Mouse (Mus musculus) adrenal gland, postnatal 14 days (tissue): ENCODE data around the gene Enpep. TPM values are rescaled to one million over a fixed set of nuclear protein-coding genes. Genes with fewer than 3 reads are reported as not detected.

Experiments used
- DNase-seq: peaks from one replicate; pipeline ENCODE4 v3.0.0; 2021; ENCODE audit warnings: mixed read lengths
- total RNA-seq: library from RNA; stranded (reverse); gene quantifications from 2 replicates; pipeline ENCODE4 v1.2.3, GENCODE M21; 2021

The Enpep gene
- total RNA-seq, 1 experiment from 2014 or later = 11.5 TPM

- DNase-seq = no peak
These were observed 20.0 kb downstream of the Enpep start for GRCm38 (mm10) chr3:129312511-129312910.

GRCm38 (mm10) chr3:129311951-129312350 is 20.6 kb downstream of the Enpep start:
- no peak for DNase-seq

GRCm38 (mm10) chr3:129309926-129310325 is 22.6 kb downstream of the Enpep start:
- DNase-seq = no peak

GRCm38 (mm10) chr3:129308876-129309275 is 23.6 kb downstream of the Enpep start:
- no peak for DNase-seq

- DNase-seq = no peak
These were observed 24.3 kb downstream of the Enpep start for GRCm38 (mm10) chr3:129308102-129308752.

GRCm38 (mm10) chr3:129303941-129304340 is 28.6 kb downstream of the Enpep start:
- peak; percentile 45 for DNase-seq

GRCm38 (mm10) chr3:129299874-129300273 is 32.6 kb downstream of the Enpep start:
- no peak for DNase-seq

- no peak for DNase-seq
These were observed 33.9 kb downstream of the Enpep start for GRCm38 (mm10) chr3:129298606-129299005.

GRCm38 (mm10) chr3:129296994-129297393 is 35.5 kb downstream of the Enpep start:
- DNase-seq = peak; percentile 83

GRCm38 (mm10) chr3:129295883-129296282 is 36.6 kb downstream of the Enpep start:
- no peak for DNase-seq

GRCm38 (mm10) chr3:129289536-129289935 is 43.0 kb downstream of the Enpep start:
- DNase-seq = no peak

GRCm38 (mm10) chr3:129287140-129287539 is 45.4 kb downstream of the Enpep start:
- DNase-seq = no peak

GRCm38 (mm10) chr3:129286426-129286825 is 46.1 kb downstream of the Enpep start:
- no peak for DNase-seq

GRCm38 (mm10) chr3:129284326-129284725 is 48.2 kb downstream of the Enpep start:
- peak; percentile 56 for DNase-seq

- DNase-seq = no peak
These were observed 53.1 kb downstream of the Enpep start for GRCm38 (mm10) chr3:129279441-129279840.

- no peak for DNase-seq
These were observed 59.2 kb downstream of the Enpep start for GRCm38 (mm10) chr3:129273156-129273831.

GRCm38 (mm10) chr3:129270044-129270443 is 62.5 kb downstream of the Enpep start:
- DNase-seq = no peak

GRCm38 (mm10) chr3:129268886-129269683 is 63.4 kb downstream of the Enpep start:
- no peak for DNase-seq

GRCm38 (mm10) chr3:129258497-129258896 is 74.0 kb downstream of the Enpep start:
- DNase-seq = no peak

GRCm38 (mm10) chr3:129256766-129257165 is 75.8 kb downstream of the Enpep start:
- peak; percentile 25 for DNase-seq

- DNase-seq = no peak
These were observed 76.2 kb downstream of the Enpep start for GRCm38 (mm10) chr3:129256283-129256682.

GRCm38 (mm10) chr3:129254246-129254645 is 78.3 kb downstream of the Enpep start:
- no peak for DNase-seq

- DNase-seq = no peak
These were observed 81.5 kb downstream of the Enpep start for GRCm38 (mm10) chr3:129250997-129251396.
